ENCODE assay signal across 14 mouse cellular contexts in genomic region chr10:83963779-83964643, GRCm38 (mm10).
A peak's percentile ranks its signal among the peaks of the same experiment; 100 is the strongest.
DNase-seq lines count a peak whose midpoint lies in the region; ATAC-seq and TF ChIP-seq lines count a peak whose summit lies in the region.
"Had no signal": no experiment of that assay in that cellular context is flagged by ENCODE, and none has a peak within 500 bp of the region (broad histone marks: within the 10 kb centered on the region; RNA-seq: fewer than 3 reads in every experiment).

No protein-coding gene starts in this region.

- H3K27me3 ChIP-seq in kidney, postnatal 0 days (ENCODE audit: insufficient read depth, low read length): no peaks in the 10 kb centered on the region
- no peaks in the 10 kb centered on the region for H3K27me3 ChIP-seq in forebrain, embryonic 10.5 days (ENCODE audit: poor library complexity, severe bottlenecking)
- H3K27me3 ChIP-seq in hindbrain, embryonic 13.5 days: no peaks in the 10 kb centered on the region
- H3K27me3 ChIP-seq in neural tube, embryonic 15.5 days (replicated peaks): no peaks in the 10 kb centered on the region
- H3K27me3 ChIP-seq: heart, embryonic 12.5 days had no signal

- no peaks in the 10 kb centered on the region for H3K36me3 ChIP-seq in kidney, postnatal 0 days (ENCODE audit: insufficient read depth, low read length)
- no peaks in the 10 kb centered on the region for H3K36me3 ChIP-seq in forebrain, embryonic 10.5 days (replicated peaks)
- no peaks in the 10 kb centered on the region for H3K36me3 ChIP-seq in hindbrain, embryonic 13.5 days
- no peaks in the 10 kb centered on the region for H3K36me3 ChIP-seq in neural tube, embryonic 15.5 days
- H3K36me3 ChIP-seq: heart, embryonic 12.5 days had no signal

- no peak for TF ChIP-seq CTCF in kidney, postnatal 0 days (IDR thresholded peaks at IDR 0.05; ENCODE audit: low read depth)

- intact Hi-C loops in gastrocnemius, postnatal 36 days (cut with DNase I): no loop called here

- no peak for ATAC-seq in kidney, postnatal 0 days (replicated peaks; ENCODE audit: low FRiP score, low read depth)
- no peak for ATAC-seq in hindbrain, embryonic 13.5 days (ENCODE audit: low FRiP score)
- ATAC-seq in neural tube, embryonic 15.5 days (ENCODE audit: low FRiP score): no peak
- ATAC-seq: activated CD4-positive, CD25-positive, alpha-beta regulatory T cell, adult 4 months had no signal

- no peak overlapping the region for H3K27ac ChIP-seq in kidney, postnatal 0 days
- H3K27ac ChIP-seq in forebrain, embryonic 10.5 days: peak overlapping the region; percentile 44
- peak overlapping the region; percentile 64 for H3K27ac ChIP-seq in hindbrain, embryonic 13.5 days
- peak overlapping the region; percentile 13; the same call in 1 of the 2 replicates for H3K27ac ChIP-seq in neural tube, embryonic 15.5 days (replicated peaks)
- H3K27ac ChIP-seq: layer of hippocampus, adult 2 months had no signal

- no peaks in the 10 kb centered on the region for H3K9me3 ChIP-seq in kidney, postnatal 0 days (replicated peaks; ENCODE audit: low read length)
- no peaks in the 10 kb centered on the region for H3K9me3 ChIP-seq in forebrain, embryonic 10.5 days
- no peaks in the 10 kb centered on the region for H3K9me3 ChIP-seq in hindbrain, embryonic 13.5 days
- H3K9me3 ChIP-seq in neural tube, embryonic 15.5 days (replicated peaks): no peaks in the 10 kb centered on the region
- H3K9me3 ChIP-seq: heart, embryonic 12.5 days had no signal

- no peak overlapping the region for H3K9ac ChIP-seq in kidney, postnatal 0 days (ENCODE audit: low read depth, low read length)
- H3K9ac ChIP-seq in hindbrain, embryonic 13.5 days: no peak overlapping the region
- 0 out of 2 replicates have a peak overlapping the region, but pooled peaks have one; percentile 2 for H3K9ac ChIP-seq in neural tube, embryonic 15.5 days (replicated peaks)
- H3K9ac ChIP-seq: heart, embryonic 12.5 days had no signal

- 22% methylated on average over 12 of the region's 12 CpGs for WGBS in kidney, postnatal 0 days
- 38% methylated on average over 12 of the region's 12 CpGs for WGBS in forebrain, embryonic 10.5 days
- 34% methylated on average over 12 of the region's 12 CpGs for WGBS in hindbrain, embryonic 13.5 days
- WGBS in neural tube, embryonic 15.5 days: 14% methylated on average over 12 of the region's 12 CpGs

- no peaks in the 10 kb centered on the region for H3K4me1 ChIP-seq in kidney, postnatal 0 days (replicated peaks; ENCODE audit: insufficient read depth, low read length)
- peaks cover 44% of the 10 kb centered on the region for H3K4me1 ChIP-seq in forebrain, embryonic 10.5 days
- peaks cover 19% of the 10 kb centered on the region for H3K4me1 ChIP-seq in hindbrain, embryonic 13.5 days (replicated peaks)
- H3K4me1 ChIP-seq in neural tube, embryonic 15.5 days: peaks cover 19% of the 10 kb centered on the region
- H3K4me1 ChIP-seq: heart, embryonic 12.5 days had no signal

- no peak overlapping the region for H3K4me2 ChIP-seq in kidney, postnatal 0 days (ENCODE audit: low read length)
- H3K4me2 ChIP-seq in hindbrain, embryonic 13.5 days: no peak overlapping the region
- H3K4me2 ChIP-seq in neural tube, embryonic 15.5 days: no peak overlapping the region
- H3K4me2 ChIP-seq: heart, embryonic 12.5 days had no signal

- H3K4me3 ChIP-seq in kidney, postnatal 0 days (replicated peaks; ENCODE audit: low read depth, low read length): no peak overlapping the region
- H3K4me3 ChIP-seq in forebrain, embryonic 10.5 days: no peak overlapping the region
- no peak overlapping the region for H3K4me3 ChIP-seq in hindbrain, embryonic 13.5 days
- no peak overlapping the region for H3K4me3 ChIP-seq in neural tube, embryonic 15.5 days (replicated peaks)
- H3K4me3 ChIP-seq: heart, embryonic 12.5 days; layer of hippocampus, adult 2 months had no signal

- DNase-seq in kidney, postnatal 0 days (ENCODE audit: low spot score): peak; percentile 59
- DNase-seq in kidney, adult 8-10 months: no peak
- no peak for DNase-seq in forebrain, embryonic 10.5 days (ENCODE audit: extremely low spot score, low spot score)
- DNase-seq in gastrocnemius, postnatal 36 days: no peak
- DNase-seq in gastrocnemius, postnatal 25 days: no peak
- DNase-seq: cerebellum, adult 11-12 months; kidney, adult 9 months; liver; lung, adult 2 months had no signal
